Mouse (Mus musculus) lung, embryonic 16.5 days (tissue): ENCODE data around the gene Rapgef4. TPM values are rescaled to one million over a fixed set of nuclear protein-coding genes. Genes with fewer than 3 reads are reported as not detected.
A peak's percentile ranks its signal among the peaks of the same experiment; 100 is the strongest.

Experiments used
- ATAC-seq: fragments of 200-750 bp; cut with Nextera tagmentation; 2 replicates; pipeline ENCODE4 v1.8.0; 2017; ENCODE audit warnings: low read depth, mild to moderate bottlenecking, moderate library complexity
- H3K27ac ChIP-seq: fragments of 300-500 bp; sonication (generic); 2 replicates; pipeline ENCODE4 v1.5.1; 2014; ENCODE audit warnings: mild to moderate bottlenecking, control low read depth, low read length
- H3K27me3 ChIP-seq: fragments of 300-500 bp; sonication (generic); 2 replicates; pipeline ENCODE4 v1.6.1; 2014; ENCODE audit warnings: low read depth, low read length, mixed read lengths; ENCODE audit not compliant: control insufficient read depth, insufficient read depth
- H3K36me3 ChIP-seq: fragments of 300-500 bp; sonication (generic); 2 replicates; pipeline ENCODE4 v1.6.1; 2014; ENCODE audit warnings: low read length; ENCODE audit not compliant: control insufficient read depth, insufficient read depth
- H3K4me1 ChIP-seq: fragments of 300-500 bp; sonication (generic); replicated peaks from 2 replicates; pipeline ENCODE4 v1.6.1; 2014; ENCODE audit warnings: low read length, mixed read lengths; ENCODE audit not compliant: control insufficient read depth, insufficient read depth
- H3K4me2 ChIP-seq: fragments of 300-500 bp; sonication (generic); 2 replicates; pipeline ENCODE4 v1.6.1; 2014; ENCODE audit warnings: low read depth, low read length, control low read depth
- H3K4me3 ChIP-seq: fragments of 300-500 bp; sonication (generic); 2 replicates; pipeline ENCODE4 v1.5.1; 2014; ENCODE audit warnings: mild to moderate bottlenecking, low read length, control low read depth
- H3K9ac ChIP-seq: fragments of 300-500 bp; sonication (generic); 2 replicates; pipeline ENCODE4 v1.6.1; 2014; ENCODE audit warnings: low read length, control low read depth
- H3K9me3 ChIP-seq: fragments of 300-500 bp; sonication (generic); 2 replicates; pipeline ENCODE4 v1.6.1; 2016; ENCODE audit warnings: low read length; ENCODE audit not compliant: control insufficient read depth
- WGBS: fragments of 180-500 bp; shearing (Covaris S2); extraction: QIAGEN DNeasy Blood & Tissue Kit; methylation state at CpG from one replicate; pipeline ENCODE4 v1.1.7; 2014; 5-methylcytosine and 5-hydroxymethylcytosine counted together
- polyA plus RNA-seq: library from polyadenylated mRNA; unstranded; fragments of >200 nt; fragmentation: Nextera tagmentation; extraction: Ambion mirVana; gene quantifications from 2 replicates; pipeline ENCODE4 v1.2.1, GENCODE M21; 2015

Rapgef4 gene
- polyA plus RNA-seq, 1 experiment from 2014 or later, result 3.7 TPM

DNA sequence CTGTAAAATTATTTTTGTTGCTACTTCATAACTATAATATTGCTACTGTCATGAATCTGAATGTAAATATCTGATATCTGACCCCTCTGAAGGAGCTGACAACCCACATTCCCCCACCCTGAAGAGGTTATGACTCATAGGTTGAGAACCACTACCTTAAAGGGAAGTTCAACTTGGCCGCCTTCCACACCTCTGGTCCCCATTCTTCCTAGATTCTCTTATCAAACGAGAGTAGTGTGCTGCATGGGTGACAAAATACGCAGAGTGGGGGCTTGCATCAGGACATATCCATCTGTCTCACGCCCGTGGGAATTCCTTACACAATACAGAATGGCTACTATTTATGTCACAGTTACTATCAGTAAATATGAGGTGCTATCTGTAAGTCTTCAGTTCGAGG is 221.2 kb downstream of the Rapgef4 start:
- Histone ChIP-seq H3K4me1 (peaks cover 33% of the 10 kb centered on the region), H3K9ac (no peak overlapping the region), H3K4me2 (no peak overlapping the region), H3K27me3 (no peaks in the 10 kb centered on the region), H3K27ac (peak overlapping the region; percentile 40; the same call in 1 of the 2 replicates), H3K36me3 (no peaks in the 10 kb centered on the region), H3K4me3 (no peak overlapping the region), H3K9me3 (no peaks in the 10 kb centered on the region)
- 34% methylated on average over 6 of the region's 6 CpGs for WGBS
- no peak for ATAC-seq

DNA sequence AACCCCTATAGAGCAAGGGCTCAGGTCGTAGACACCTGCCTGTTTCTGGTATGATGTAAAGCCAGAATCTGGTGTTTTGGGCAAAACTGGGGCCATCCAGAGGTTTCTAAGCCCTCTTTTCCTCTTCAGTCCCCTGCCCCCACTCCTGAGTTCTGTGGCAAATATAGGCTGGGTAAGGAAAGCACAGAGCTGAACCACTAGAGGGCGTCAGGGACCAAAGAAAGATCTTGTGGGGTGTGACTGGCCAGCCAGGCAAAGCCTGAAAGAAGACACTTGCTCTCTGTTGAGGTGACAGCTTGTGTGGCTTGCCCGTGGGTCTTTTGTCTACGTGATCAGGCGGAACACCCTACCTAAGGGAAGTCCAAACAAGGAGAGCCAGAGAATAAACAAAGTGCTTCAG is 222.6 kb downstream of the Rapgef4 start:
- H3K36me3 ChIP-seq, result no peaks in the 10 kb centered on the region
- peak overlapping the region; percentile 48 for H3K9ac ChIP-seq
- H3K27me3 ChIP-seq, result no peaks in the 10 kb centered on the region
- ATAC-seq, result peak; percentile 69
- H3K9me3 ChIP-seq, result no peaks in the 10 kb centered on the region
- H3K4me1 ChIP-seq, result peaks cover 33% of the 10 kb centered on the region
- H3K4me3 ChIP-seq, result peak overlapping the region; percentile 41
- 12% methylated on average over 5 of the region's 5 CpGs for WGBS
- no peak overlapping the region for H3K27ac ChIP-seq
- peak overlapping the region; percentile 63 for H3K4me2 ChIP-seq

DNA sequence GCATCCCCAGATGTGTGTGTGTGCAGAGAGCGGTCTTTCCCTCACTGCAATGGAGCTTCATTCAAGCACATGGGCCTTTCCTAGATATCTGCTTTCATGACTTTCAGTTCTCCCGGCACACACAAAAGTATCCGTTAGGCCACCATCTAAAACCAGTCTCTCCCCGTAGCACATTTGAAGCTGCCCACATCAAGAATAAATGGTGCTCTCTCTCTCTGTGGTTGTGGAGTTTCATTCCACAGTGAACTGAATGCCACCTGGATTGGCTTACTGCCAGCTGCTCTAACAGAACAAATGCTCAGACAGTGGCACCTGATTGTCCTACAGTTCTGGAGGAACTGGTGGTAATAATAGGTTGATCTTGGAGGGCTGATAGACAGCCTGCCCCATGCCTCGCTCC is 224.8 kb downstream of the Rapgef4 start:
- no peaks in the 10 kb centered on the region for H3K36me3 ChIP-seq
- ATAC-seq, result no peak
- H3K4me3 ChIP-seq, result no peak overlapping the region
- H3K27ac ChIP-seq, result no peak overlapping the region
- H3K27me3 ChIP-seq, result no peaks in the 10 kb centered on the region
- no peak overlapping the region for H3K4me2 ChIP-seq
- WGBS, result 84% methylated on average over 5 of the region's 5 CpGs
- no peaks in the 10 kb centered on the region for H3K9me3 ChIP-seq
- H3K4me1 ChIP-seq, result peaks cover 27% of the 10 kb centered on the region
- no peak overlapping the region for H3K9ac ChIP-seq

DNA sequence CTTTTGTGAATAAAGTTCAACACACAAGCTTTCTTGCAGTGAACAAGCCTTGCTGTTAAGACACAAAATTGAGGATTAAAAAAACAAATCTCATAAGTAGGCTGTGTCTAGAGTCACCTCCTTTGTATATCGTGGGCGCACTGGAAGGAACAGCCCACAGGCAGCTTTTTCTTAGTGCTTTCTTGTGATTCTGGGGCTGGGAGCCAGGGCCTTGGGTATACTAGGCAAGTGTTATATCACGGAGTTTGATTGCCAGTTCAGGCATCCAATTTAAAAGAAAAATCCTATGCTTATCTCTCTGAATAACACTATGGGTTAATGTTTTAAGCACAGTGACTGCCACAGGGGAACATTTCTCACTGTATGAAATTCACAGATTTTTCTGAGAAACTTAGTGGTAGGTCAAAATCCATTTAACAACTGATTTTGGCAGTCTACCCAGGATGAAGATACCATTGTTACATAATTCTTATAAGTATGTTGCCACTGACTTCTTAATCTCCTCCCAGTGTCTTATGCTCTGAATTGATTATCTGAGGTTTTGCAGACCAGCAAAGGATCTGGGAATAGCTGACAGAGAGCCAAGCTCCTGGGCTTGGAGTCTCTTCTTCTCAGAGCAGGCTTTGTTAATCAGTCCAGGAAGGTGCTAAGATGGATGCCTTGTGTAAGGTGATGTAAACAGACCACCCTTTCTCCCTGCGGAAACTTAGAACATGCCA is 225.6 kb downstream of the Rapgef4 start:
- Histone ChIP-seq H3K4me2 (no peak overlapping the region), H3K36me3 (no peaks in the 10 kb centered on the region), H3K9ac (no peak overlapping the region), H3K4me1 (peaks cover 19% of the 10 kb centered on the region), H3K27me3 (no peaks in the 10 kb centered on the region), H3K9me3 (no peaks in the 10 kb centered on the region), H3K4me3 (no peak overlapping the region), H3K27ac (no peak overlapping the region)
- 66% methylated on average over 4 of the region's 4 CpGs for WGBS
- ATAC-seq, result no peak

DNA sequence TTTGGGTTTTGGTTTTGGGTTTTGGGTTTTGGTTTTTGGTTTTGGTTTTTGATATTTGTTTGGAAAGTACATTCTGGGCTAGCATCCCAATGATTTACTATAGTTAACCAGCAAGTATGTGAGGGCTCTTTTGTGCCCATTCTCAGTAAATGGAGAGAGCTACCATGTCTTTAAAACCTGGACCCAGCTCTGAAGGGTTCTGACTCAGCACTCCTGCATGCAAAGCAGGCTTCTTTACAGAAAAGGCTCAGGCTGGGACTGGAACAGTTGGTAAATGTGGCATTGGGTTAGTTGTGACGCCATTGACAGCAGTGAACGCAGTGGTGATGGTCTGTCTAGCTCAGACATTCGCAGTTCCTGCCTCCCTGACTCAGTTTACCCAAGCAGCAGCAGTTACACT is 236.3 kb downstream of the Rapgef4 start:
- Histone ChIP-seq H3K36me3 (no peaks in the 10 kb centered on the region), H3K9me3 (no peaks in the 10 kb centered on the region), H3K9ac (no peak overlapping the region), H3K4me2 (no peak overlapping the region), H3K27me3 (no peaks in the 10 kb centered on the region), H3K4me3 (no peak overlapping the region), H3K27ac (no peak overlapping the region), H3K4me1 (no peaks in the 10 kb centered on the region; the same call in 1 of the 2 replicates)
- WGBS, result 71% methylated on average over 3 of the region's 3 CpGs
- no peak for ATAC-seq

DNA sequence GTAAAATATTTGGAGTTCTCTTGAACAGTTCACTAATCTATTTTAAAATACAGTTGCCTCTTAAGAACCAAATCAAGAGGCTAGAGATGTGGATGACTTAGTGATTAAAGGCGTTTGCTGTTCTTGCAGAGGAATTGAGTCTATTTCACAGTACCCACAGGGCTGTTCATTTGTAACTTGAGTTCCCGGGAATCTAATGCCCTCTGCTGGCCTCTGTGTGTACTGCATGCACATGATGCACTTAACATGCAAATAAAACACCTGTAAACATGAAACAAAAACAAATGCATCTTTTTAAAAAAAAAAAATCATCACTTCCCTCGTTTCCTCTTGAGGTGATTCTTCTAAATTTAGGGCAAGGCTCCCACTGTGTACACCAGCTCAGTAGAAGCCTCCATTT is 238.9 kb downstream of the Rapgef4 start:
- H3K9me3 ChIP-seq, result no peaks in the 10 kb centered on the region
- no peak overlapping the region for H3K27ac ChIP-seq
- H3K9ac ChIP-seq, result no peak overlapping the region
- H3K36me3 ChIP-seq, result no peaks in the 10 kb centered on the region
- WGBS, result 20% methylated on average over 3 of the region's 3 CpGs
- H3K27me3 ChIP-seq, result no peaks in the 10 kb centered on the region
- no peak for ATAC-seq
- no peak overlapping the region for H3K4me3 ChIP-seq
- H3K4me1 ChIP-seq, result no peaks in the 10 kb centered on the region; the same call in 1 of the 2 replicates
- H3K4me2 ChIP-seq, result no peak overlapping the region

DNA sequence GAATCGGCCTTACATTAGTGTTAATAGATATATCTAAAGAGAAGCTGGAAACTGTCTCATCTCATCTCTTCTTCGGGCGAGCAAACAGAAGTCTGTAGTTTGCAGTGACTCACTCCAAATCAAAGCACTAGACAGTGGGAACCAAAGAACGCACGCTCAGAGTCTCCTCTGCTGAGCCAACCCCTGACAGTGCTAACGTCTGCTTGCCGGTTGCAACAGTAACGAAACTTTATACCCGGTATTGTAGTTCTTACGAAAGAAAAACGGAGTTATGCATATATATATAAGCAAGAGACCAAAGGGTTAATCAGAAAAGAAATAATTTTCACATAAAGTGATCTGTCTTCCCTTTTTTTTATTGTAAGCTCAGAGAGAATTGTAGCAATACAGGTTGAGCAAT is 240.2 kb downstream of the Rapgef4 start:
- Histone ChIP-seq H3K4me3 (no peak overlapping the region), H3K4me1 (no peaks in the 10 kb centered on the region; the same call in 1 of the 2 replicates), H3K9me3 (no peaks in the 10 kb centered on the region), H3K27me3 (no peaks in the 10 kb centered on the region), H3K4me2 (no peak overlapping the region), H3K27ac (no peak overlapping the region), H3K9ac (no peak overlapping the region), H3K36me3 (no peaks in the 10 kb centered on the region)
- no peak for ATAC-seq
- 73% methylated on average over 11 of the region's 11 CpGs for WGBS

DNA sequence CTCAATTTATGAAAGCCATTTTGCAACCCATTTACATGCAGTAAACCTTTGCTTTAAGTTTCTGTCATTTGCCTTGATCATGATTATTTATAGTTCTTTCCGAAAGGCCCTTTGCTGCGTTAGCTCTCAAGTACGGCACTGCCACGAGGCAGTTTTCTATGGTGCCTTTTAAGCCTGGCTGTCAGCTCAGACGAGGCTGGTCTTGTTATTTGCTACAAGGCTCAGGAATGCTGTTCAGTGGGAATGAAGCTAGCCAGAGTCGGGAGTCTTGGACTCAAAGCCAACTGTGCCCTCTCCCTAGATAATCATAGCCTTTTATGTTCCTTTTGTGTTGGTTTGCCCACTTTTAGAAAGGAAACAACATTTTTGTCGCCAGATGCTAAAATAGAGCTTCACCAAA is 240.7 kb downstream of the Rapgef4 start:
- Histone ChIP-seq H3K4me3 (no peak overlapping the region), H3K4me1 (no peaks in the 10 kb centered on the region; the same call in 1 of the 2 replicates), H3K9ac (no peak overlapping the region), H3K36me3 (no peaks in the 10 kb centered on the region), H3K4me2 (no peak overlapping the region), H3K9me3 (no peaks in the 10 kb centered on the region), H3K27ac (no peak overlapping the region), H3K27me3 (no peaks in the 10 kb centered on the region)
- 29% methylated on average over 7 of the region's 7 CpGs for WGBS
- no peak for ATAC-seq

DNA sequence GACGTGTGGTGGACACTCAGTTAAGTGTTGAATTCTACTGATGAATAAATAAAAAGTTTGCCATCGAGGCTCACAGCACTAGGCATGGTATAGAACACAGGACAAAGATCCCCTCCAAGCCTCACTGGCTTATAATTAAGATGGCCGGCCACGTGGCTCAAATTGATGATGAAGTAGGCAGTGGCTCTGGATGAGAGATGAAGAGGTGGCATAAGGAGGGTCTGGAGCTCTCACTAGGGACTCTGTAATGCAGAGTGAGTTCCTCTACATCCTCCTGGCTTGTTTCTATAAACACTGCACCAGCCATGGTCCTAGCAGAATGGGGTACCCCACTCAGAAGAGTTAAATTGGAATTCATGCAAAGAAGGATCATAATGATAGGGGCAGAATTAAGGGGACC is 241.2 kb downstream of the Rapgef4 start:
- WGBS, result 66% methylated on average over 4 of the region's 4 CpGs
- ATAC-seq, result no peak

More for the DNA sequence above, 241.2 kb downstream of the Rapgef4 start:
- Histone ChIP-seq H3K27ac (no peak overlapping the region), H3K27me3 (no peaks in the 10 kb centered on the region), H3K4me2 (no peak overlapping the region), H3K9ac (no peak overlapping the region), H3K4me1 (no peaks in the 10 kb centered on the region; the same call in 1 of the 2 replicates), H3K9me3 (no peaks in the 10 kb centered on the region), H3K36me3 (no peaks in the 10 kb centered on the region), H3K4me3 (no peak overlapping the region)
